Mouse (Mus musculus): ENCODE measurements around the gene Ralb.

DNA sequence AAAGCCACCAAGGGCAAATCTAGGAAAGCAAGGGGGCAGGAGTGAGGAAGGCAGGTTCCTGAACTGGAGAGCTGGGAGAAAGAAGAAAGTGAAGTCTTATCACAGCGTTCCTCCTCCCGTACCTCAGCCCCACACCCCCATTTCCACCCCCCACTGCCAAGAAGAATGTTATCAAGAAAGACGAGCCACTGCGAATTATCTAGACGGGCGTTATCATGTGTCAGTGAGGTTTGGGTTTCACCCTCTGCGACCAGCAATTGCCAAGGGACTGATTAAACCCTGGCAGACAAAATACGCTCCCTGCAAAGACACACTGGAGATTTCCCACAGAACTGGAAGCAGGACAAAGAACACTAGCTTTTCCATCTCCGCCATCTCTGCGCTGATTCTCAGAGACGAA is 31.9 kb downstream of the Ralb start:
- no peak for TF ChIP-seq CTCF (IDR thresholded peaks at IDR 0.05; ENCODE audit: extremely low read depth, insufficient read depth, low read length)
- TF ChIP-seq POLR2A (IDR thresholded peaks at IDR 0.05; ENCODE audit: extremely low read depth, insufficient read depth, low read length): no peak
